Mouse (Mus musculus): ENCODE measurements around the gene Cops6. TPM values are rescaled to one million over a fixed set of nuclear protein-coding genes. Genes with fewer than 3 reads are reported as not detected.
A peak's percentile ranks its signal among the peaks of the same experiment; 100 is the strongest.

Gene Cops6
- total and polyA plus RNA-seq, 3 experiments: 80.6 to 205 (median 88.4) TPM

GRCm38 (mm10) chr5:138118041-138118440 is 42.8 kb upstream of the Cops6 start:
- Histone ChIP-seq H3K36me3 (replicated peaks in 1 of 2; ENCODE audit: control insufficient read depth in 1 of 2, insufficient read depth in 1 of 2, low read length in 1 of 2) (peaks cover 11% of the 10 kb centered on the region in 2 experiments), H3K27me3 (replicated peaks) (no peaks in the 10 kb centered on the region), H3K79me2 (replicated peaks; ENCODE audit: control insufficient read depth, extremely low read depth, insufficient read depth, poor library complexity, severe bottlenecking) (peaks cover 6% of the 10 kb centered on the region; the same call in 1 of the 2 replicates), H3K27ac (ENCODE audit: insufficient read depth, low read depth) (no peak overlapping the region), H3K9ac (ENCODE audit: insufficient read depth, low read depth) (peak overlapping the region; percentile 83; the same call in 1 of the 2 replicates), H3K4me2 (ENCODE audit: insufficient read depth, low read depth, poor library complexity, severe bottlenecking) (peak overlapping the region; percentile 81), H3K9me3 (replicated peaks; ENCODE audit: low read length) (no peaks in the 10 kb centered on the region), H3K4me3 (replicated peaks in 1 of 3; ENCODE audit: low read depth in 2 of 3, low read length in 2 of 3, poor library complexity in 1 of 3) (peak overlapping the region; percentile 71 to 74 (median 71)), H3K4me1 (ENCODE audit: control insufficient read depth in 1 of 2, insufficient read depth in 2 of 2) (peaks cover 7 to 17% of the 10 kb centered on the region in 2 experiments)
- TF ChIP-seq TBP (conservative IDR thresholded peaks at IDR 0.05; ENCODE audit: low read depth, low read length) (0 out of 2 replicates have a peak, but pooled peaks have one; percentile 45), MAFK (IDR thresholded peaks at IDR 0.05; ENCODE audit: insufficient replicate concordance, low read length) (no peak), CTCF (conservative IDR thresholded peaks at IDR 0.05 in 1 of 2, IDR thresholded peaks at IDR 0.05 in 1 of 2; ENCODE audit: low read depth in 2 of 2, low read length in 2 of 2) (peak; percentile 10 to 45; a peak in 2 of 4 replicates)
- in situ Hi-C loops (cut with MboI; ENCODE audit: low pct_ligation_motif_present, low pct_unique_long_range_greater_than_20kb, low sequenced_read_pairs): no loop called here
- dilution Hi-C loops (cut with MboI; ENCODE audit: extremely low pct_ligation_motif_present, extremely low pct_unique_long_range_greater_than_20kb, low sequenced_read_pairs): no loop called here
- no peak for DNase-seq (ENCODE audit: extremely low read depth)

DNA sequence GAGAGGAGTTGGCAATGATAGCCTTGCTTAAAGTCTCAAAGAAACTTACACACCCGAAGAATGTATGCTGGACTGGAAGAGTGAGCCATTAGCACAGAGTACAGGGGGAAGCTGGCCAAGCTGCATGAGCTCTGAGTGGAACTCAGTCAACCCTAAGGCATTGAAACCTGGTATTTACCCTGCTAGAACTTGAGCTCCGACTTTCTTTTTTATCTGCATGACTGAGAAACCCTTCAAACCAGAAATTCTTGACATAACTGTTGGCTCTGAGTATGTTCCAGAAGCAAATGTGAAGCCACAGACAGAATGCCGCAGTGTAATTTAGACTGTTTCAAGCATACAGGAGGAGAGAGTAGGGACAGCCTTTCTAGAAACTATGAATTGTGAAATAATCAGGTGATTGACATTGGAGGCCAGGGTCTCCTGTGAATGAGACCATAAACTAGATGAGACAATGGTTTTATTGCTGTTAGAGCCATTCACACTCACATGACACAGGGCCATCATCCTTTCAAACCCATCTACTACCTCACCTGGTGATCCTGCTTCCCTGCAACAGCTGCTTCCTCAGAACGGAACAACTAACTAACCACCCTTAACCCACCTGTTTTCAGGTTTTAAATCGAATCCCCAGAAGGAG is 28.3 kb upstream of the Cops6 start:
- dilution Hi-C loops (cut with MboI; ENCODE audit: extremely low pct_ligation_motif_present, extremely low pct_unique_long_range_greater_than_20kb, low sequenced_read_pairs): no loop called here
- in situ Hi-C loops (cut with MboI; ENCODE audit: low pct_ligation_motif_present, low pct_unique_long_range_greater_than_20kb, low sequenced_read_pairs): no loop called here

GRCm38 (mm10) chr5:138137257-138137656 is 23.6 kb upstream of the Cops6 start:
- Histone ChIP-seq H3K79me2 (replicated peaks; ENCODE audit: control insufficient read depth, extremely low read depth, insufficient read depth, poor library complexity, severe bottlenecking) (no peaks in the 10 kb centered on the region), H3K36me3 (replicated peaks in 1 of 2; ENCODE audit: control insufficient read depth in 1 of 2, insufficient read depth in 1 of 2, low read length in 1 of 2) (peaks cover 20 to 39% of the 10 kb centered on the region in 2 experiments), H3K27me3 (replicated peaks) (no peaks in the 10 kb centered on the region), H3K9ac (ENCODE audit: insufficient read depth, low read depth) (no peak overlapping the region), H3K4me1 (ENCODE audit: control insufficient read depth in 1 of 2, insufficient read depth in 2 of 2) (no peaks in the 10 kb centered on the region; a peak in 2 of 4 replicates), H3K9me3 (replicated peaks; ENCODE audit: low read length) (no peaks in the 10 kb centered on the region), H3K4me3 (replicated peaks in 1 of 3; ENCODE audit: low read depth in 2 of 3, low read length in 2 of 3, poor library complexity in 1 of 3) (no peak overlapping the region), H3K4me2 (ENCODE audit: insufficient read depth, low read depth, poor library complexity, severe bottlenecking) (no peak overlapping the region), H3K27ac (ENCODE audit: insufficient read depth, low read depth) (no peak overlapping the region)
- DNase-seq (ENCODE audit: extremely low read depth): no peak
- in situ Hi-C loops (cut with MboI; ENCODE audit: low pct_ligation_motif_present, low pct_unique_long_range_greater_than_20kb, low sequenced_read_pairs): no loop called here
- dilution Hi-C loops (cut with MboI; ENCODE audit: extremely low pct_ligation_motif_present, extremely low pct_unique_long_range_greater_than_20kb, low sequenced_read_pairs): no loop called here
- TF ChIP-seq HCFC1 (IDR thresholded peaks at IDR 0.05; ENCODE audit: low read depth, low read length): no peak
- no peak for TF ChIP-seq MAFK (IDR thresholded peaks at IDR 0.05; ENCODE audit: insufficient replicate concordance, low read length)
- TF ChIP-seq SIN3A (IDR thresholded peaks at IDR 0.05; ENCODE audit: low read length): no peak
- TF ChIP-seq POLR2A (IDR thresholded peaks at IDR 0.05; ENCODE audit: low read depth, low read length): no peak
- TF ChIP-seq RCOR1 (conservative IDR thresholded peaks at IDR 0.05; ENCODE audit: low read depth, low read length): no peak
- TF ChIP-seq ZKSCAN1 (IDR thresholded peaks at IDR 0.05; ENCODE audit: borderline replicate concordance, low read depth, low read length): no peak
- no peak for TF ChIP-seq ETS1 (conservative IDR thresholded peaks at IDR 0.05; ENCODE audit: low read depth, low read length)
- TF ChIP-seq ZNF384 (IDR thresholded peaks at IDR 0.05; ENCODE audit: low read depth, low read length): no peak

More for the DNA sequence above, 28.3 kb upstream of the Cops6 start:
- Histone ChIP-seq H3K9me3 (replicated peaks; ENCODE audit: low read length) (no peaks in the 10 kb centered on the region), H3K4me1 (ENCODE audit: control insufficient read depth in 1 of 2, insufficient read depth in 2 of 2) (no peaks in the 10 kb centered on the region), H3K79me2 (replicated peaks; ENCODE audit: control insufficient read depth, extremely low read depth, insufficient read depth, poor library complexity, severe bottlenecking) (no peaks in the 10 kb centered on the region), H3K36me3 (replicated peaks in 1 of 2; ENCODE audit: control insufficient read depth in 1 of 2, insufficient read depth in 1 of 2, low read length in 1 of 2) (peaks cover 42 to 62% of the 10 kb centered on the region in 2 experiments), H3K4me3 (replicated peaks in 1 of 3; ENCODE audit: low read depth in 2 of 3, low read length in 2 of 3, poor library complexity in 1 of 3) (no peak overlapping the region), H3K9ac (ENCODE audit: insufficient read depth, low read depth) (no peak overlapping the region), H3K27ac (ENCODE audit: insufficient read depth, low read depth) (no peak overlapping the region), H3K27me3 (replicated peaks) (no peaks in the 10 kb centered on the region), H3K4me2 (ENCODE audit: insufficient read depth, low read depth, poor library complexity, severe bottlenecking) (no peak overlapping the region)
- TF ChIP-seq CHD1 (IDR thresholded peaks at IDR 0.05; ENCODE audit: low read depth, low read length): no peak
- no peak for TF ChIP-seq ELF1 (IDR thresholded peaks at IDR 0.05; ENCODE audit: low read depth, low read length)
- no peak for TF ChIP-seq TCF12 (IDR thresholded peaks at IDR 0.05; ENCODE audit: low read depth, low read length)
- no peak for TF ChIP-seq NELFE (IDR thresholded peaks at IDR 0.05; ENCODE audit: low read depth, low read length)
- no peak for TF ChIP-seq JUND (conservative IDR thresholded peaks at IDR 0.05; ENCODE audit: low read depth, low read length)
- no peak for TF ChIP-seq RAD21 (IDR thresholded peaks at IDR 0.05; ENCODE audit: low read depth, low read length)
- TF ChIP-seq MAFK (IDR thresholded peaks at IDR 0.05; ENCODE audit: insufficient replicate concordance, low read length): no peak
- TF ChIP-seq IRF4 (IDR thresholded peaks at IDR 0.05; ENCODE audit: low read depth, low read length): no peak
- no peak for TF ChIP-seq MEF2A (IDR thresholded peaks at IDR 0.05; ENCODE audit: borderline replicate concordance, low read depth, low read length)
- no peak for TF ChIP-seq SMC3 (IDR thresholded peaks at IDR 0.05; ENCODE audit: low read depth, low read length)
- no peak for DNase-seq (ENCODE audit: extremely low read depth)
